Mouse (Mus musculus): ENCODE data around the gene Rfx7. TPM values are rescaled to one million over a fixed set of nuclear protein-coding genes. Genes with fewer than 3 reads are reported as not detected.
A peak's percentile ranks its signal among the peaks of the same experiment; 100 is the strongest.
"Not testable (repeated sequence)": the region's sequence is repeated elsewhere in the genome, so short reads cannot be mapped to it uniquely, and the experiment has no call there.

The Rfx7 gene
- polyA plus RNA-seq, 1 experiment from 2014 or later: 24.1 TPM

DNA sequence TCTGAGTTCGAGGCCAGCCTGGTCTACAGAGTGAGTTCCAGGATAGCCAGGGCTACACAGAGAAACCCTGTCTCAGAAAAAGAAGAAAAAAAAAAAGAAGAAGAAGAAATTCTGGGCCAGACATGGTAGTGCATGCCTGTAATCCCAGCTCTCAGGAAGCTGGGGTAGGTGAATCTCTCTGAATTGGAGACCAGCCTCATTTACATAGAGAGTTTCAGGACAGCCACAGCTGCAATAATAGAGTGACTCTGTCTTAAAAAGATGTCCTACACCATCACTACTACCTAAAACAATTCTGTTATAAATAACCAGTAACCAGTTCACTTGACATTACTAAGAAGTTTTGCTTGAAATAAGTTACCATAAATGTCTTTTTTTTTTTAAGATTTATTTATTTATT, 58.8 kb downstream of the Rfx7 start:
- H3K27me3 ChIP-seq (ENCODE audit: control insufficient read depth, insufficient read depth, low read length): no peaks in the 10 kb centered on the region
- DNase-seq (ENCODE audit: low spot score): no peak
- no peaks in the 10 kb centered on the region for H3K4me1 ChIP-seq (replicated peaks; ENCODE audit: control insufficient read depth, insufficient read depth, low read length)
- WGBS: 100% methylated on average over 1 of the region's 1 CpGs
- peaks cover 5% of the 10 kb centered on the region for H3K36me3 ChIP-seq (replicated peaks; ENCODE audit: control insufficient read depth, insufficient read depth)
- no peaks in the 10 kb centered on the region for H3K9me3 ChIP-seq (ENCODE audit: control insufficient read depth, low read length)
- H3K4me3 ChIP-seq (replicated peaks; ENCODE audit: low read length): no peak overlapping the region
- no peak overlapping the region for H3K27ac ChIP-seq
- H3K4me2 ChIP-seq (replicated peaks): no peak overlapping the region
- H3K9ac ChIP-seq: no peak overlapping the region
- ATAC-seq (ENCODE audit: low FRiP score): no peak

DNA sequence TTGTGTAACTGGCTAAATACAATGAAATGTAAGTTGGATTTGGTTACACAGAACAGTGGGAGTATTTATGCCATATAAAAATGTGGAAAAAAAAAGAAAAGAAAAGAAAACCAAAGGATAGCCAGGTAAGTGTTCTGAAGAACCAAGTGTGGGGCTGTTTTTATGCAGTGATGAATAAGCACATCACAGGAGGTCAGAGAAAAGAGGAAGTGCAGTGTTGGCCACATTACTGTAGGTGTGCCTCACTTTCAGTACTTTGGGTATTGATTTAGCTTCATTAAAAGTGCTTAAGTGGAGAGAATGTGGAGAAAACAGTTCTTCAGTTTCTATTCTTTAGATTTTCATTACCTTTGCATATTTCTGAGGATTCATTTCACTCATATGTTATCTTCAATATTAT, 60.0 kb downstream of the Rfx7 start:
- Histone ChIP-seq H3K9me3 (ENCODE audit: control insufficient read depth, low read length) (no peaks in the 10 kb centered on the region), H3K4me3 (replicated peaks; ENCODE audit: low read length) (no peak overlapping the region), H3K27ac (no peak overlapping the region), H3K4me2 (replicated peaks) (no peak overlapping the region), H3K36me3 (replicated peaks; ENCODE audit: control insufficient read depth, insufficient read depth) (peaks cover 9% of the 10 kb centered on the region), H3K9ac (no peak overlapping the region), H3K27me3 (ENCODE audit: control insufficient read depth, insufficient read depth, low read length) (no peaks in the 10 kb centered on the region), H3K4me1 (replicated peaks; ENCODE audit: control insufficient read depth, insufficient read depth, low read length) (no peaks in the 10 kb centered on the region)
- DNase-seq (ENCODE audit: low spot score) (no peak), ATAC-seq (ENCODE audit: low FRiP score) (no peak)

DNA sequence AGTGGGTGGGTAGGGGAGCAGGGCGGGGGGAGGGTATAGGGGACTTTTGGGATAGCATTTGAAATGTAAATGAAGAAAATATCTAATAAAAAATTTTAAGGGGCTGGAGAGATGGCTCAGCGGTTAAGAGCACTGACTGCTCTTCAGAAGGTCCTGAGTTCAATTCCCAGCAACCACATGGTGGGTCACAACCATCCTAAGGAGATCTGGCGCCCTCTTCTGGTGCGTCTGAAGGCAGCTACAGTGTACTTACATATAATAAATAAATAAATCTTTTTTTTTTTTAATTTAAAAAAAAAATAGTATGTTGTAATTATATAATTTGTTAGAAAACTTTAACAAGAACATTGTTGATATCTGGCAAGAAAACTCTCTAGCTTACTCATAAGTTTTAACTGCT, 62.6 kb downstream of the Rfx7 start:
- H3K36me3 ChIP-seq (replicated peaks; ENCODE audit: control insufficient read depth, insufficient read depth): peaks cover 17% of the 10 kb centered on the region
- WGBS: 77% methylated on average over 4 of the region's 4 CpGs
- not testable (repeated sequence) for H3K27ac ChIP-seq; DNase-seq (ENCODE audit: low spot score); H3K27me3 ChIP-seq (ENCODE audit: control insufficient read depth, insufficient read depth, low read length); ATAC-seq (ENCODE audit: low FRiP score); H3K4me3 ChIP-seq (replicated peaks; ENCODE audit: low read length); H3K9me3 ChIP-seq (ENCODE audit: control insufficient read depth, low read length); H3K4me2 ChIP-seq (replicated peaks); H3K9ac ChIP-seq; H3K4me1 ChIP-seq (replicated peaks; ENCODE audit: control insufficient read depth, insufficient read depth, low read length)

DNA sequence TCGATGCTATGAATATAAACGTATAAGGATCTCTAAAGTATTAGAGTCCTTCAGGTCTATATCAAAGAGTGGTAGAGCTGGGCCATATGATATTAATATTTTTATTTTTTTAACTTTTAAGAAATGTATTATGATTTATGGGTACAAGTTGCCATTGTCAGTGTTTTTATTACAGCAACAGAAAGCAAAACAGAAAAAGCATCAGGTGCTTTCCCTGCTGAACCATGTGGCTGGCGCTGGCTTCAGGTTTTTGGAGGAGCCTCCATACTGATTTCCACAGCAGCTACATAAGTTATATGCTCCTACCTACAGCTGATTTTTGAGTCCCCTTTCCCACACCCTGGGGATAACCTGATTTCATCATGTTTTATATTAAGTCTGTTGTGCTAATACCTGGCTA, 68.1 kb downstream of the Rfx7 start:
- Histone ChIP-seq H3K4me3 (replicated peaks; ENCODE audit: low read length) (no peak overlapping the region), H3K4me2 (replicated peaks) (no peak overlapping the region), H3K27ac (no peak overlapping the region), H3K9me3 (ENCODE audit: control insufficient read depth, low read length) (no peaks in the 10 kb centered on the region), H3K27me3 (ENCODE audit: control insufficient read depth, insufficient read depth, low read length) (no peaks in the 10 kb centered on the region), H3K4me1 (replicated peaks; ENCODE audit: control insufficient read depth, insufficient read depth, low read length) (no peaks in the 10 kb centered on the region), H3K9ac (no peak overlapping the region), H3K36me3 (replicated peaks; ENCODE audit: control insufficient read depth, insufficient read depth) (peaks cover 23% of the 10 kb centered on the region; the same call in 1 of the 2 replicates)
- ATAC-seq (ENCODE audit: low FRiP score) (no peak), DNase-seq (ENCODE audit: low spot score) (no peak)
- WGBS: 98% methylated on average over 3 of the region's 3 CpGs

DNA sequence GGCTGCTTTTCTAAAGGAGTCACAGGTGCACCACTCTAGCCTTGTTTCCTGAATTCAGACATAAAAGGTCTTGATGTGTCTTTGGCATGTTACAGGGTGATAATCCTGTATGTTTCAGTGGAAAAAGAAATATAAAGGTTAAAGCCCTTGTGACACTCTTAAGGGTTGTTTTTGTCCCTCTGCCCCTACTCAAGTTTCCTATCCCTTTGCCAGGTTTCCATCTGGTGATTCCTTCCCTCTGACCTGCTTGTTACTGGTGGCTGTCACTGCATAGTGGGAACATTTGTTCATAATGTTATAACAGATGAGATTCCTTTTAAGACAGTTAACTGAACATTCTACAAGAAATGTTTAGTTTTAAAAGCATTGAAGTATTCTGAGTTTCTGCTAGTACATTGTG, 77.7 kb downstream of the Rfx7 start:
- no peak overlapping the region for H3K4me2 ChIP-seq (replicated peaks)
- peaks cover 31% of the 10 kb centered on the region for H3K36me3 ChIP-seq (replicated peaks; ENCODE audit: control insufficient read depth, insufficient read depth)
- no peaks in the 10 kb centered on the region for H3K4me1 ChIP-seq (replicated peaks; ENCODE audit: control insufficient read depth, insufficient read depth, low read length)
- H3K9me3 ChIP-seq (ENCODE audit: control insufficient read depth, low read length): no peaks in the 10 kb centered on the region
- ATAC-seq (ENCODE audit: low FRiP score) (no peak), DNase-seq (ENCODE audit: low spot score) (no peak)
- H3K27me3 ChIP-seq (ENCODE audit: control insufficient read depth, insufficient read depth, low read length): no peaks in the 10 kb centered on the region
- H3K9ac ChIP-seq: no peak overlapping the region
- H3K4me3 ChIP-seq (replicated peaks; ENCODE audit: low read length): no peak overlapping the region
- H3K27ac ChIP-seq: no peak overlapping the region

DNA sequence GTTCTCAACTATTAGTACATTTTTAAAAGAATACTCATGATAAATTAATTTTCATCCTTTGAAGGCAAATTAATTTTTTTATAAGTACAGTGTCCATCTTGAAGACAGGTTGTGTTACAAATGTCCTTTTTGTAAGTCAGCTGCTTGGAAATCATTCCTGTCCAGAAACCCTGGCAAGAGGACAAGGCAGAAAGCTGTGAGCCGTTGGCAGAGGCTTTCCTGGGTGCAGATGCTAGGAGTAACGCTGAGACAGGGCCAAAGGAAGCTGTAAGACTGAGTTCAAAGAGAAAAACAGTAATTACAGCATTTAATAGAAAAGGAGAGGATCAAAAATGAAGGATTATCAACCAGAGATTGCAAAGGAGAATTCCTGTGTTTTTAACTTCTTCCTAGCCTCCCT, 81.8 kb downstream of the Rfx7 start:
- H3K27me3 ChIP-seq (ENCODE audit: control insufficient read depth, insufficient read depth, low read length): no peaks in the 10 kb centered on the region
- no peaks in the 10 kb centered on the region for H3K9me3 ChIP-seq (ENCODE audit: control insufficient read depth, low read length)
- peak overlapping the region; percentile 38; the same call in 1 of the 2 replicates for H3K27ac ChIP-seq
- DNase-seq (ENCODE audit: low spot score) (no peak), ATAC-seq (ENCODE audit: low FRiP score) (no peak)
- peaks cover 58% of the 10 kb centered on the region for H3K36me3 ChIP-seq (replicated peaks; ENCODE audit: control insufficient read depth, insufficient read depth)
- no peaks in the 10 kb centered on the region for H3K4me1 ChIP-seq (replicated peaks; ENCODE audit: control insufficient read depth, insufficient read depth, low read length)
- H3K4me2 ChIP-seq (replicated peaks): no peak overlapping the region
- no peak overlapping the region for H3K9ac ChIP-seq
- H3K4me3 ChIP-seq (replicated peaks; ENCODE audit: low read length): no peak overlapping the region
- WGBS: 78% methylated on average over 2 of the region's 2 CpGs

DNA sequence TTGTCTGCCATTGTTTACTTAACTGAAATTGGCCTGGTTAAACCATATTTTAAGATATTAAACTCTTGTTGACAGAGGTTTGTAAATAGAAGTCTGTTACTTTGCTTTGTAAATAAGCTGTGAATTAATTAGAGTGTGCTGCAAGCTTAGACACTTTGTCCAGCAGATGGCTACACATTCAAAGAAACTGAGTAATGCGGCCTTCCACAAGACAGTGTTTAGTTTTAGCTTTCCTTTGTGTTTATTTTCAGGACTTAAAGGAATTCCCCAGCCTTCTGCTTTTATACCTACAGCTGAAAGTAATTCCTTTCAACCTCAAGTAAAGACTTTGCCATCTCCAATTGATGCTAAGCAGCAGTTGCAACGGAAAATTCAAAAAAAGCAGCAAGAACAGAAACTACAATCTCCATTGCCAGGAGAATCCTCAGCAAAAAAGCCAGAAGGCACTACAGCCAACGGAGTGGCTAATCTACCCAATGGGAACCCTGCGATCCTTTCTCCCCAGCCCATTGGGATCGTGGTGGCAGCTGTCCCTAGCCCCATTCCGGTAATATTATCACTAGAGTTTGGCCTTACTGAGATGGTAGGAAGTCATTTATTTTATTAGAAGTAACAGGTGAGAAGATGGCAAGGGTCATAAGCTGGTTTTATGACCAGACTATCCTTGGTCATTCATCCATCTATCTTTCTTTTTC, 82.9 kb downstream of the Rfx7 start:
- 0 out of 2 replicates have a peak overlapping the region, but pooled peaks have one; percentile 36 for H3K27ac ChIP-seq
- ATAC-seq (ENCODE audit: low FRiP score) (no peak), DNase-seq (ENCODE audit: low spot score) (peak; percentile 52)
- H3K9ac ChIP-seq: no peak overlapping the region
- H3K4me2 ChIP-seq (replicated peaks): no peak overlapping the region
- peaks cover 61% of the 10 kb centered on the region for H3K36me3 ChIP-seq (replicated peaks; ENCODE audit: control insufficient read depth, insufficient read depth)
- no peaks in the 10 kb centered on the region for H3K27me3 ChIP-seq (ENCODE audit: control insufficient read depth, insufficient read depth, low read length)
- H3K4me3 ChIP-seq (replicated peaks; ENCODE audit: low read length): no peak overlapping the region
- no peaks in the 10 kb centered on the region for H3K4me1 ChIP-seq (replicated peaks; ENCODE audit: control insufficient read depth, insufficient read depth, low read length)
- WGBS: 70% methylated on average over 6 of the region's 6 CpGs
- no peaks in the 10 kb centered on the region for H3K9me3 ChIP-seq (ENCODE audit: control insufficient read depth, low read length)

DNA sequence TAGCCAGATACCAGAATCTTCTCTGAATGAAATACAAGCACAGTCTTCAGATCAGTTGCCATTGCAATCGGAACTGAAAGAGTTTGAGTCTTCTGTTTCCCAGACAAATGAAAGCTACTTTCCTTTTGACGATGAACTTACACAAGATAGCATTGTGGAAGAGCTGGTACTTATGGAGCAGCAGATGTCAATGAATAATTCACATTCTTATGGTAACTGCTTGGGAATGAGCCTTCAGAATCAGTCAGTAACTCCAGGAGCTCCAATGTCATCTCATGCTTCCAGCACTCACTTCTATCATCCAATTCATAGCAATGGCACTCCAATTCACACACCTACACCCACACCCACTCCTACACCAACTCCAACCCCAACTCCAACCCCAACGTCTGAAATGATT, 86.0 kb downstream of the Rfx7 start:
- no peaks in the 10 kb centered on the region for H3K4me1 ChIP-seq (replicated peaks; ENCODE audit: control insufficient read depth, insufficient read depth, low read length)
- peaks cover 48% of the 10 kb centered on the region for H3K36me3 ChIP-seq (replicated peaks; ENCODE audit: control insufficient read depth, insufficient read depth)
- H3K4me3 ChIP-seq (replicated peaks; ENCODE audit: low read length): no peak overlapping the region
- WGBS: 84% methylated on average over 3 of the region's 3 CpGs
- no peak overlapping the region for H3K9ac ChIP-seq
- H3K27ac ChIP-seq: no peak overlapping the region
- no peak for ATAC-seq (ENCODE audit: low FRiP score)
- no peaks in the 10 kb centered on the region for H3K9me3 ChIP-seq (ENCODE audit: control insufficient read depth, low read length)
- H3K4me2 ChIP-seq (replicated peaks): no peak overlapping the region
- H3K27me3 ChIP-seq (ENCODE audit: control insufficient read depth, insufficient read depth, low read length): no peaks in the 10 kb centered on the region
- DNase-seq (ENCODE audit: low spot score): no peak

DNA sequence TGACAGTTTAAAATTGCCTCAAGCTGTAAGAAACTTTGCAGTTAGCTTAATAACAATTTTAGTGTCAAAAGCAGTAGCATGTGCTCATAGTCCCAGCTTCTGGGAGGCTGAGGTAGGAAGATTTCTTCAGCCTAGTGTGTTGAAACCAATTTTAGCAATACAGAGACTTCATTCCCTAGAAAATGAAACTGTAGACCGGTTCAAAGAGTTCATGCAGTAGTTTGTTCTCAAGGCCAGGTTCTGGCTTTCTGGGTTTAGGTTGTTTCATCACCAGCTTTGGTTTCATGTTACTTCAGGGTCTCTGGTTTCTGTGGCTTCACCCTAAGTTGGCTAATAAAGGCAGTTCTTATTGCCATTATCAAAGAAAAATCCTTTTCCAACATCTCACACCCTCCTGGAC, 91.6 kb downstream of the Rfx7 start:
- DNase-seq (ENCODE audit: low spot score): no peak
- ATAC-seq (ENCODE audit: low FRiP score): no peak
- Histone ChIP-seq H3K4me2 (replicated peaks) (no peak overlapping the region), H3K36me3 (replicated peaks; ENCODE audit: control insufficient read depth, insufficient read depth) (peaks cover 28% of the 10 kb centered on the region), H3K4me1 (replicated peaks; ENCODE audit: control insufficient read depth, insufficient read depth, low read length) (peaks cover 6% of the 10 kb centered on the region; the same call in 1 of the 2 replicates), H3K4me3 (replicated peaks; ENCODE audit: low read length) (no peak overlapping the region), H3K27me3 (ENCODE audit: control insufficient read depth, insufficient read depth, low read length) (no peaks in the 10 kb centered on the region), H3K9me3 (ENCODE audit: control insufficient read depth, low read length) (no peaks in the 10 kb centered on the region), H3K9ac (no peak overlapping the region), H3K27ac (no peak overlapping the region)
- WGBS: 90% methylated on average over 1 of the region's 1 CpGs

DNA sequence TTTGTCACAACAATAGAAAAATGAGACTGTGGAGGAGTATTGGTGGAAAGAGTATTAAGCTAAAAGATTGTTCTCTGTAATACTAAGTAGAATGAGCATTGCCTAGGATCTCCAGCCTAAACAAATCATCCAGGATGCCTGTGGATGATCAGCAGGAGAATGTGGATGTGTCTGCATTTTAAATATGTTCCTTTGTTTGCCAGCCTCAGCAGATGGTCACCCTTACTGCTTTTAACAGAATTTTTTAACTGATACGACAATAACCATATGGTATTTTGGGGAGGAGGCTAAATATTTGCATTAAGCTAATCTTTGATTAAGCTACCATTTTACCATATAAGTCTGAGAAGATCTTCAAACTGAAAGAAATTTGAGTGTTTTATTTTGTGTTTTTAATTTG, 95.6 kb downstream of the Rfx7 start:
- WGBS: 35% methylated on average over 1 of the region's 1 CpGs
- ATAC-seq (ENCODE audit: low FRiP score) (no peak), DNase-seq (ENCODE audit: low spot score) (no peak)
- Histone ChIP-seq H3K27ac (no peak overlapping the region), H3K27me3 (ENCODE audit: control insufficient read depth, insufficient read depth, low read length) (no peaks in the 10 kb centered on the region), H3K4me2 (replicated peaks) (no peak overlapping the region), H3K4me1 (replicated peaks; ENCODE audit: control insufficient read depth, insufficient read depth, low read length) (peaks cover 10% of the 10 kb centered on the region; the same call in 1 of the 2 replicates), H3K36me3 (replicated peaks; ENCODE audit: control insufficient read depth, insufficient read depth) (peaks cover 14% of the 10 kb centered on the region; the same call in 1 of the 2 replicates), H3K4me3 (replicated peaks; ENCODE audit: low read length) (no peak overlapping the region), H3K9ac (no peak overlapping the region), H3K9me3 (ENCODE audit: control insufficient read depth, low read length) (no peaks in the 10 kb centered on the region)

Data from hindbrain, embryonic 14.5 days (tissue).